Mouse (Mus musculus) spleen, adult 18-20 months (tissue): ENCODE data around the gene Usp7.

Experiments used
- DNase-seq, 2 experiments: peaks; one replicate each; pipeline ENCODE4 v3.0.0; 2022; ENCODE audit warnings: mixed read lengths in 2 of 2

Usp7 gene

DNA sequence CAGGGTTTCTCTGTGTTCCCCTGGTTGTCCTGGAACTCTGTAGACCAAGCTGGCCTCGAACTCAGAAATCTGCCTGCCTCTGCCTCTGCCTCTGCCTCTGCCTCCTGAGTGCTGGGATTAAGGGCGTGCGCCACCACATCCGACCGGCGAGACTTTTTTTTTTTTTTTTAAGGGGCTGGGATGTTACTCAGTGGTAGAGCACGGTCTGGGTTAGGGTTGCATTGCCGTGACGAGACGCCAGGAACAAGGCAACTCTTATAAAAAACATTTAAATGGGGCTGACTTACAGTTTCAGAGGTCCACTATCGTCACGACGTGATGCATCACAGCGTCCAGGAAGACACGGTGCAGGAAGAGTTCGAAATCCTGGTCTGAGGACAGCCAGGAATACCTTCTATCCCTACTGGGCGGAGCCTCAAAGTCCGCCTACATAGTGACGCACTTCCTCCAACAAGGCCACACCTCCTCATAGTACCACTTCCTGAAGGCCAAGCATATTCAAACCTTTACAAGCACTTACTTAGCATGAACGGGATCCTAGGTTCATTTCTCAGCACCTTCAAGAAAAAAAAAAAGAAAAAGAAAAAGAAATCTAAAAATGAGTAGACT lies at the start of gene Usp7:
Usp7 (minus strand) TSS at position 360 of the 609 bp plus-strand sequence.
- DNase-seq: no peak

DNA sequence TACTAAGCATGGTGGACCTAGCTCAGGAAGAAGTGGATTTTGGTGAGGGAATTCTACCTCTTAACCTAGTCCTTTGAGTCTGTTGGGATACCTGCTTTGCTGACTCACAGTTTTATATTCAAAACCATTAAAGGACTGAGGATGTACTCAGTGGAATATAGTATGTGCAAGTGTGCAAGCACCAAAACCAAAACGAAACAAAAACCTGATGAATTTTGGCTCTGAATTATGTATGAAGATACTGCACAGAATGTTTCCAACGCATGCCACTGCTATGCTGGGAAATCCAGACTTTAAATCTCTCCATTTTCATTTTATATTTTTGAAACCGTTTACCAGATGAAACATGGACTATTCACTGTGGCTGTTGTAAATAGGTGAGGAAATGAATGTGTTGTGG lies 48.4 kb upstream of the Usp7 start:
- no peak for DNase-seq

DNA sequence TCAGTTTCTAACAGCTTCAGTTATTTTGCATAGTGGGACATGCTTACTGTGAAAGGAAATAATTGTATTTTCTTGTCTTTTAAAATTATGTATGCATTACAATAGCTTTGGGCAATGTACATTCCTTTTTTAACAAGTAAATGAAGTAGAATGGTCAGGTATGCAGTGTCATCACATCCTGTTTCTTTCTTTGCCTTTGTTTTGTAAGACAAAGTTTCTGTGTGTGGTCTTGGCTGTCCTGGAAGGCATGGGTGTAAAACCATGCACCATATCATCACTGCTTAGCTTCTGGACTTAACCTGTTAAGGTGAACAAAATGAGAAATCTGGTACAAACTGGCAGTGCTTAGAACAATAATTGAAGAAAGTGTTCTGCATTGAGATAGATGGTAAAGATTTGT lies 46.8 kb upstream of the Usp7 start:
- no peak for DNase-seq

DNA sequence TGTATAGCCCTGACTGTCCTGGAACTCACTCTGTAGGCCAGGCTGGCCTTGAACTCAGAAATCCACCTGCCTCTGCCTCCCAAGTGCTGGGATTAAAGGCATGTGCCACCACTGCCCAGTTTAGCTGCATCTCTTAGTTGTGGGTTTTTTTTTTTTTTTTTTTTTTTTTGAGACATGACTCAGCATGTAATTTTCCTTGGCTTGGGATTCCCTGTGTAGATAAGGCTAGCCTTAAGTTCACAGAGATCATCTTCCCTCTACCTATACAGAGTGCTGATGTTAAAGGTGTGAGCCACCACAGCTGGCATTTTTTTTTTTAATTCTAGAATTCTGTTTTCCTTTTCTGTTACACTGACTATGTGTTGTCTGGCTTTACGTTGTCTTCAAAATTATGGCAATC lies 45.5 kb upstream of the Usp7 start:
- DNase-seq: no peak

DNA sequence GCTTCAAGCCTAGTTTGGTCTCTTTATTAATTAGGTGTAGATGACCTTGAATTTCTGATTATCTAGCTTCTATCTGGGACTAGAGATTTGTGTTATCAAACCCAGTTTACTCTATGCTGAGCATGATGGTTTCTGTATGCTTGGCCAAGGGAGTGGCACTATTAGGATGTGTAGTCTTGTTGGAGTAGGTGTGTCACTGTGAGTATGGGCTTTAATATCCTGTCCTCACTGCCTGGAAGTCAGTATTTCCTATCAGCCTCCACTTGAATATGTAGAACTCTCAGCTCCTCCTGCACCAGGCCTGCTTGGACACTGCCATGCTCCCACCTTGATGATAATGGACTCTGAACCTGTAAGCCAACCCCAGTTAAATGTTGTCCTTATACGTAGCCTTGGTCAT lies 44.8 kb upstream of the Usp7 start:
- DNase-seq: no peak

DNA sequence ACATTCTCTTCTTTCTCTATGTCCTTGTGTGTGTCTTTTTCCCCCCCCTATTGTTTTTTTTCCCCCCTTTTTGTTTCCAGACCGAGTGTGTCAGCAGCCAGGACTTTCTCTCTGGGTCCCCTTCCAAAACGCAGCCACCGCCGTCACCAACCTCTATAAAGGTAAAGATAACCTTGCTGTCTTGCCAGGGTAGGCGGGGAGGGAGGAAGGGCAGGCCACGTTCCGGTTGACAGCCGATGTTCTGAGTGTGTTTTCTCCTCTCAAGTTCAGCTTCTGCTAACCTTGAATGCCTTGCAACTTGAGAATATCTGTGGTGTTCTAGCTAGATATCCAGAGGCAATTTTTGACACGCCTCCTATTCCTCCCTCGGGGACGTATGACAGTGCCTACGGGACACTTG lies 39.1 kb upstream of the Usp7 start:
- DNase-seq: peak; percentile 48

DNA sequence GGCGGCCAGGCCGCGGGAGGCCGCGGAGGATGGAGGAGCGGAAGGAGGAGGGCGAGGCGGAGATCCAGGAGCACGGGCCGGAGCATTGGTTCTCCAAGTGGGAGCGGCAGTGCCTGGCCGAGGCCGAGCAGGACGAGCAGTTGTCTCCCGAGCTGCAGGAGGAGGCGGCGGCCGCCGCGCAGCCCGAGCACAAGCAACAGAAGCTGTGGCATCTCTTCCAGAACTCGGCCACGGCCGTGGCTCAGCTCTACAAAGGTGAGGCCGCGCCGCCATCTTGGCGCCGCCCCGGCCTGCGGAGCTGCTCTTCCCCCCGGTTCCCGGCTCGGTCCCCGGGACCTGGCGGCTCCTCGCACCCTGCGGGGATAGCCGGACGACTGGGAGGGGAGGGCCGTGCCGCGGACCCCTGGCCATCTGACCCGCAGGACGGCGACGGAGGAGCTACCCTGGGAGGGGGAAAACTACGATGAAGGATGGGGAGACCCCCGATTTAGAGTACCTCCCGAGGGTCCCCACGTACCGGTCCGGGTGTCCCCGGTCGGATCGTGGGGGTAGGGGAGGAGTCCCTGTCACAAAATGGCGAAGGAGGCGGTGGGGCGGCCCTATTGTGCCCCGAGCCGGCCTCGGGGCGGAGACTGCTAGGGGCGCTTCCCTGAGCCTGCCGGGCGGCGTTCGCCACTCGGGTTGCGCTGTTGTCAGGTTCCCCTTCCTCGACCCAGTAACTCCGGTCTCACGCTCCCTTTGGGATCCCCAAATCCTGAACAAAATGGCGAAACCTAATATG lies 38.5 kb upstream of the Usp7 start:
- DNase-seq: peak; percentile 69 to 73

DNA sequence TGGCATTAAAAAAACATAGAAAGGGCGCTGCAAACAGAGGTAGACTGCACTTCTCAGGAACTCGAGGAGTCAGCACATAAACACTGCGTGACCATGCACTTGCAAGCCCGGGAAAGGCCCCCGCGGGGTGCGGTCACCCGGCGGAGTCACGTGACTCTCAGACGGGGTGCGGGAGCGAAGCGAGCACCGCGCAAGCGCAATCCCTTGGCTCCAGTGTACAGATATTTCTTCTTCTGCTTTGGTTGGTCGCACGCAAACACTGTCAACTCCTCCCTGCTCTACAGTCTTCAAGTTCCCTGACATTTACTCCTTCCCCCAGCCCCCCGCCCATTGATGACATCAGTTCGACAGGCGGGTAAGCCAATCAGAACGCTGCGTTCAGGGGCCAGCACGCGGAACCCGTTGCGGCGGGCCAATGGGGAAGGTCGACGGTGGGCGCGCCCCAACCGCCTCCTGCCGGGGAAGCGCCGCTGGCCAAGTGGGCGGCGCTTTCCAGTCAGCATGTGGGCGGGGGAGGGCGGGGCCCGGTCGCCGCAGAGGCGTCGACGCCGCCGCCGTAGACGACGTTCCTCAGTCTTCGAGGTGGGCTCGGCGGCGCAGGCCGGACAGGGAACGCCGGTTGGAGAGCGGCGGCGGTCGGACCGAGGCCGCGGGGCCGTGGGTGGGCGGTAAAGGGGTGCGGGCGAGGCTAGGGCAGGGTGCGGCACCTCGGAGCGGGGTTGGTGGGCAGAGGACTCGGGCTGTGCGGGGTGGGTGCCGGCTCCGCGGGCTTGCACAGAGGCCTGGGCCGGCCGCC lies 37.7 kb upstream of the Usp7 start, which contains the start of gene 1810013L24Rik:
1810013L24Rik (plus strand) TSS at position 537 of the 796 bp plus-strand sequence.
- DNase-seq: peak; percentile 90 to 98

DNA sequence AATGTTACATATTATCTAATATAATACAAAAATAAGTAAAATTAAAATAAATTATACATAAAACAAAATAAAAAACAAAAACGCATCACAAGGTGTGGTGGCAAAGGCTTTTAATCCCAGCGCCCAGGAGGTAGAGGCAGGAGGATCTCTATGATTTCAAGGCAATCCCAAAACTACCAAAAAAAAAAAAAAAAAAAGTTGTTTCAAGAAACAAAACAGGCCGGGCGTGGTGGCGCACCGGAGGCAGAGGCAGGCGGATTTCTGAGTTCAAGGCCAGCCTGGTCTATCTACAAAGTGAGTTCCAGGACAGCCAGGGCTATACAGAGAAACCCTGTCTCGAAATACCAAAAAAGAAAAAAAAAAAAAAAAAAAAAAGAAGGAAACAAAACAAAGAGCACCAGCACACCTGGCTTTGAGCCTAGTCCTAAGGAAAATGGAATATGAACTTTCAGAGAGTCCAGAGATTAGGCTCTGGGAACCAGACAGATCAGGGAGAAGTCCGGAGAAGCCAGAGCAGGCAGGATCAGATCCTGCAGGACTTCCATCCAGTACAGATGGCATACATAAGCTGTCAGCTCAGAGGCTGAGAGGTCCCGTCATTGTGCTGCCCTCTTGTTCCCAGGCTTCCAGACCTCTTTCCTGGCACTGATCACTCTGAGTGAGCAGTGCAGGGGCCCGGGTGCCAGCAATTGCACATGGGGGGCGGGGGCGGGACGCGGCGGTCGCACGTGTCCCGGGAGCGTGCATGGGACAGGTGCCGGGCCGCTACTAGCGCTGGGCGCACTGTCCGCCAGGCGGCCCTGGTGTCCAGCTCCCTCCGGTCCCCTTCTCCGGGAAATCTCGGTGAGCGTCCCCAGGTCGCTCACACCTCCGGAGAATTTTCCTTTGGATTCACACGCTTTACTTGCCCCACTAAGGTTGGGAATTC lies 36.8 kb upstream of the Usp7 start:
- DNase-seq: no peak

DNA sequence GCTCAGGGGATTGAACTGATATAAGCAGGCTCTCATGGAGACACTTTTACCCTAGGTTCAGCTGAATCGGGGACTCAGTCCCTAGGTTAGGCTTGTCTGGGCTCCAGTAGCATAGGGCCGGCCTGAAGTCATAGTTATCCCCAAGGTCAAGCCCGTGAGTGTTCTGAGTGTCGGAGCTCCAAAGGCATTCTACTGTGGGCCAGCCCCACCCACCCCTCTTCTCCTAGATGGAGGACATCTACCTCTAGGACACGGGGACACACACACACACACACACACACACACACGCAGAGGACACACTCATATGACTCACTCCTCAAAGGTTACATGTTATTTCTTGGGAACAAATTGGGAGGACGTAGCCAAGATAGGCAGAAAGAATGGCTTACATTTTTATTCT lies 35.3 kb upstream of the Usp7 start:
- no peak for DNase-seq

DNA sequence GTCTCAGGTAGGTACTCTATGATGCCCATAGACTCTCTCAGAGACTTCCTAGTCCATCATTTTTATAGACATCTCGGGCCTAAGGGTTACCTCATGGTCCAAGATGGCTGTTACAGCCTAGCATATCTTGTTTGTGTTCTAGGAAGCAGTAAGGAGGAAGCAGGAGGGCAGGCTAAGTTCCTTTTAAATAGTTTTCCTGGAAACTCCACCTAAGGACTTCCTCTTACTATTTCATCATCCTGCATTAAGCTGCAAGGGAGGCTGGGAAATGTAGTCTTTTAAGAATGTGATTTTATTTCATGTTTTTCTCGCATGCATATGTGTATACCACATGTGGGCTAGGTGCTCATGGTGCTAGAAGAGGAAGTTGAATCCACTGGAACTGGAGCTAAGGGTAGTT lies 31.6 kb upstream of the Usp7 start:
- no peak for DNase-seq

DNA sequence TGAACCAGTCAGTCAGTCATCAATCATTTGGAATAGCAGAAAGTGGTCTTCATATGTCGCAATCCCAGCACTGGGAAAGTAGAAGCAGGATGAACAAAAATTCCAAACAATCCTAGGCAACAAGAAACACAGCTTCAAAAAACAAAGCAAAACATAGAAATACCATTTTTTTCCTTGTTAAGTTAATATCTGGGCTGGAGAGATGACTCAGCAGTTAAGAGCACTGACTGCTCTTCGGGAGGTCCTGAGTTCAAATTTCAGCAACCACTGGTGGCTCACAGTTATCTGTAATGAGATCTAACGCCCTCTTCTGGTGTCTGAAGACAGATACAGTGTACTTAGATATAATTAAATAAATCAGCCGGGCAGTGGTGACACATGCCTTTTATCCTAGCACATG lies 30.5 kb upstream of the Usp7 start:
- no peak for DNase-seq

DNA sequence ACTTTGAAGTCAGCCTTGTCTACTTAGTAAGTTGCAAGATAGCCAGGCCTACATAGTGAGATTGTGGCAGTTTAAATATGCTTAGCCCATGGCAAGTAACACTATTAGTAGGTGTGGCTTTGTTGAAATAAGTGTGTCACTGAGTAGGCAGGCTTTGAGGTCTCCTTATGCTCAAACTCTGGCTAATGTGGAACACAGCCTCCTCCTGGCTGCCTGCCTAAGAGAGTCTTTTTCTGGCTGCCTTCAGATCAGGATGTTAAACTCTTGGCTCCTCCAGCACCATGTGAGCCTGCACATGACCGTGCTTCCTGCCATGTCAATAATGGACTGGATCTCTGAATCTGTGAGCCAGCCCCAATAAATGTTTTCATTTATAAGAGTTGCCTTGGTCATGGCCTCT lies 29.3 kb upstream of the Usp7 start:
- DNase-seq: no peak

DNA sequence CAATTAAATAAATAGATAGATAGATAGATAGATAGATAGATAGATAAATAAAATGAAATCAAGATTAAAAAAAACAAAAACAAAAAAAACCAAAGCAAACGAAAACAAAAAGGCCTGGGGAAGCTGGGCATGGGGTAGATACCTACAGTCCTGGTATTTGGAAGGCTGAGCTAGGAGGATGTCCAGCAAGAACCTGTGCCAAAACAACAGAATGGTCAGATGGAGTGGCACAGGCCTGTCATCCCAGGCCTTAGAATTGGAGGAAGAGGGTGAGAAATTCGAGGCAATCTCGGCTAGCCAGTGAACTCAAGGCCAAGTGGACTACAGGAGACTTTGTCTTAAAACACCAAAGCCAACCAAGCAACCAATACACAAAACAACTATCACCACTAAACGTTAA lies 25.8 kb upstream of the Usp7 start:
- no peak for DNase-seq

DNA sequence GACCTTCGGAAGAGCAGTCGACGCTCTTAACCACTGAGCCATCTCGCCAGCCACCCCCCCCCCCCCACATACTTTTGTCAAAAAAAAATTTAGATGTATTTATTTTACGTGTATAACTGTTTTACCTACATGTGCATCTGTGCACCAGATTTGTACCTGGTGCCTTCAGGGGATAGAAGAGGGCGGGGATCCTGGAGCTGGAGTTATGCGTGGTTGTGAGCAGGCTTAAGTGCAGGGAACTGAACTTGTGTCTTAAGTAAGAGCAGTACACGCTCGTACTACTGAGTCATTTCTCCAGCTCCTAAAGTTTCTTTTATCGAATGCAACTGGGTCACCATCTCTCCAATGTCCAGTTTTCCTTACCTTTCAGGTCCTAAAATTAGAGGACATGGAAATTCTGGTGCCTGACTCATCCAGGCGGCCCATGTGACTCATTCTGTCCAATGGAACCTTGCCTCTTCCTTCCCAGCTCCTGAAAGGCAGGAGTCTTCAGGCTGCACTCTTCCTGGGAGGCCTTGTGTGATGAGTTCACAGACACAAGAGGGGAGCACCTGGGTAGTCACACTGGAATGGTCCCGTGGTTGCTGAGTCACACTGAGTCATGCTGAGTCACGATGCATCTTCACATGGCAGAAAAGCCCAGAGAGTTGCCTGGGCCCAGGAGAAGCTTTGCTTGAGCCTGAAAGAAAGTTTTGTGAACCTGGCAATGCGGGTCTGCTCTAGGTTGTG lies 18.5 kb upstream of the Usp7 start:
- no peak for DNase-seq

DNA sequence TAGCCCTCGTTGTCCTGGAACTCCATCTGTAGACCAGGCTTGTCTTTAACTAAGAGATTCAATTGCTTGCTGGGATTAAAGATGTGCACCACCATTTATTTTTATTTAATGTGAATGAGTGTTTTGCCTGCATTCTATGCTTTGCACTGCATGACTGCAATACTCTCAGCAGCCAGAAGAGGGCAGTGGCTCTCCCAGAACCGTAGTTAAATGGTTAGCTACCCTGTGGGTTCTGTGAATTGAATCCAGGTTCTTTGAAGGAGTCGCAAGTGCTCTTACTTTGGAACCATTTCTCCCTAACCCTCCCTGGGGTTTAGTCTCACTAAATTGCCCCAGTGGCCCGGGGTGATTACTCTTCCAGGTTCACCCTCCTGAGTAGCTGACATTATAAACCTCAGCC lies 14.6 kb upstream of the Usp7 start:
- peak; percentile 15 to 47 for DNase-seq

DNA sequence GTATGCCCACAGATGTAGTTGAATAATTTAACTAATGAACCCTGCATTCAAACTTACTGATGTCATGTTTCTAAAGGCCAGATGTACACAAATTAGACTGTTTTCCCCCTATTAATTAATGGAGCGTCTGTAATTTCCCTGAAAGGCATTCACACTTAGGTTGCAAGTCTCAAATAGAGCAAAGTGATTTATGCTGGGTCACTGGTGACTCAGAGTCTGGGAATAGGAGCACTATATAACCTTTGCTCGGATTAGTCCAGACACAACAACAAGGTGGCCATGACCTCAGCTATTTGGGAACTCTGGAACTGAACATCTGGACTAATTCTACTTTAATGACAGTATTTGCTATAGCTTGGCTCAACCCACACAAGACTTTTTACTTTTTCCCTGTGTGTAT lies 3.8 kb upstream of the Usp7 start:
- DNase-seq: no peak

DNA sequence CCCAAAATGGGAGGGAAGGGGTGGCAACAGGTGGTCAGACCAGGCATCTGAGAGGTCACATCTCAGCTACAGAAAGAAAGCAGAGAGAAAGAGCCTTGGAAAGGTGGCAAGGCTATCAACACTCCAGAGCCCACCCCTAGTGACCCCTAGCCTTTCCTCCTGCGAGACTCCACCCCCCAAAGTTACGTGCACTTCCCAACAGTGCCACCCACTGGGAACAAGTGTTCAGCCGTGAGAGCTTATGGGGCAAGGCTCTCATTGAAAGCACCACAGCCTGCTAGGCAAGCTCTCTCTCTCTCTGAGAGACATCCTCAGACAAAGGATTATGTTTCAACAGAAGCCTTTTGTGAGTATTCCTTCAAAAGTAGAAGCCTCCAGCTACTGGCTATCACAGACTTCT lies 2.8 kb upstream of the Usp7 start:
- DNase-seq: no peak

DNA sequence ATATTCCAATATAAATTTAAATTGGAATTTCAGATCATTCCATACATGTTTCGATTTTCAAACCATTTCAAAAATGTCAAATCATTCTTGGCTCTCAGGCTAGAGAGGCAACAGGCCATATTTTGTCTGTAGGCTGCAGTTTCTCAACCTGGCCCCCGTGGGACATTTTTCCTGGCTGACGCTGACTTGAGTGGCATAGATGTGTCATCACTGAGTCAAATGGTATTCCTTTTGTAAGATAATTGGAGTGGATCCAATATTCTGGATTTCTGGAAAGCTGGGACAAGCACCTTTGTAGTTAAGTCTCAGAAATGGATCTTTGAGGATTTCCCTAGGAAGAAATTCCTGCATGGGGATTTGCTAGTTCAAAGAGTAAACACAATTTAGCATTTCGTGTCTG lies 1.2 kb downstream of the Usp7 start:
- no peak for DNase-seq

DNA sequence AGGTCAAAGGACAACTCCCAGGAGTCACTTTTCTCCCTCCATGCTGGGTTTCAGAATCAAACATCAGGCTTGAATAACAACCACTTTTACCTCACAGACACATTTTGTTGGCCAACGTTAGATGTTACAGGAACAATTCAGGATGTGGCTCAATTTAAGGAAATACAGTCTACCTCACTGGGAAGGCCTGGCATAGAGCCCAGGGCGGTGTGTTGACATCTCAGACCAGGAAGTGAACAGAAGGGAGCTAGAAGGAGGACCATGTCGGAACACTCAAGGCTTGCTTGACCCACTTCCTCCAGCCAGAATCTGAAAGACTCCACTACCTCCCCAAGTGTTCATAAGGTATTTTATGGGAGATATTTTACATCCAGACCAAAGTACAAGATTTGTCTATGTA lies 7.4 kb downstream of the Usp7 start:
- DNase-seq: no peak

DNA sequence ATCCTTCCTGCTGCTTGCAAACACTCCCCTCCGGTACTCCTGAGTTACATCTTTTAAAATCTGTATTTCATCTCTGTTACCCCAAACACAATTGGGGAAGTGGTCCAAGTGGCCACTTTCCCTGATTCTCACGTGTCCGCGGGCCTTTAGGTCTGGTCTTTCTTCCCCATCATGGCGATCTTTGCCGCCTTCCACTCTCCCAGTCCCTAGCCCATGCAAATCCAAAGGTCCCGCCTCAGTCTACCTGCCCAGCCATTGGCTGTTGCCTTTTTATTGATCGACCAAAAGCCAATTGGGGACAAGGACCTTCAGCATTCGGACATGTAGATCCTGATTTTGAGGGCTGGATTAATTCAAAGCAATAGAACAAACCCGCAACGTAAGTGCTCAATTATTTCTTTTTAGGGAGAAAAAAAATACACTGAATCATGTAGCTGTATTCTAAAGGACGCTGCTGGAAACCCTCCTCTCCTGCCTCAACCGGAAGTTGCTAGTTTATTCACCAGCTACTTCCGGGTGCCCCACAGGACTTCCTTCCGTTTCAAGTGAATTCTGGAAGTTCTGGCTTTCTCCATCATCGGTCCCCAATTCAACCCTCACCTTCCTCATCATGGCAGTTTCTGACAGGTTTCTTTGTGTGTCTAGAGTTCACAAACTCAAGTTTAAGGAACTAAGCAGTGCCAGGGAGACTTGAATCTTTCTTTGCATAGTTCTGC lies 8.8 kb downstream of the Usp7 start:
- DNase-seq: no peak
